Mouse (Mus musculus) adrenal gland, postnatal 36 days (tissue): ENCODE measurements around the gene Uggt2. TPM values are rescaled to one million over a fixed set of nuclear protein-coding genes. Genes with fewer than 3 reads are reported as not detected.
"Not testable (repeated sequence)": the region's sequence is repeated elsewhere in the genome, so short reads cannot be mapped to it uniquely, and the experiment has no call there.

Experiments
- DNase-seq, 2 experiments: peaks; one replicate each; pipeline ENCODE4 v3.0.0; 2021; ENCODE audit warnings: mixed read lengths in 1 of 2
- total RNA-seq, 2 experiments: library from RNA; stranded (reverse); gene quantifications; 2 replicates each; pipeline ENCODE4 v1.2.3; 2021

The Uggt2 gene
- total RNA-seq, 2 experiments from 2014 or later: 9.5 to 13.2 TPM

DNA sequence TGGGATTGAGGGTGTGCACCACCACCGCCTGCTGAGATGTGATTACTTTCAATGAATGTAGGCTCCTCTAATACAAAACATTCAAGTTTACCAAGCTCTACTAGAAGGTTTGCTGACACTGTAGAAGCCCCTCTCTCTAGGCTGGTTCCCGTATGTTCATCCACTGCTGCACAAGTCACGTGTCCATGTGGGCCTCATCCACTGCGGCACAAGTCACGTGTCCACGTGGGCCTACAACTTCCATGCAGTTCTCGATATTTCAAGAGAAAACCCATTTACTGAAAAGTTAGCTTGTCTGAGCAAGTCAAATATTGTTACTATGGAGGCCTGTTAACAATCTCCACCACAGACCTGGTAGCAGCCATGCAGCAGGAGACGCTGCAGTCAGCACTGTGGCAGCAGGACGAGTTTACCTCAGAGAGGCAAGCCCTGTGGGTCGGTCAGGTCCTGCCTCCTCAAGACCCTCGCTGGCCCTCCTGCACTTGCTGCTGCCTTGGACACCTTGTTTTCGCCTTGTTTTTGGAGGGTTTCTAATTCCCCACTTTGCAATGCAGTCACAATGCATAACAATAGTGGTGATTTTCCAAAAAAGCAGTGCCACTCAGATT is 62.0 kb downstream of the Uggt2 start:
- no peak for DNase-seq

DNA sequence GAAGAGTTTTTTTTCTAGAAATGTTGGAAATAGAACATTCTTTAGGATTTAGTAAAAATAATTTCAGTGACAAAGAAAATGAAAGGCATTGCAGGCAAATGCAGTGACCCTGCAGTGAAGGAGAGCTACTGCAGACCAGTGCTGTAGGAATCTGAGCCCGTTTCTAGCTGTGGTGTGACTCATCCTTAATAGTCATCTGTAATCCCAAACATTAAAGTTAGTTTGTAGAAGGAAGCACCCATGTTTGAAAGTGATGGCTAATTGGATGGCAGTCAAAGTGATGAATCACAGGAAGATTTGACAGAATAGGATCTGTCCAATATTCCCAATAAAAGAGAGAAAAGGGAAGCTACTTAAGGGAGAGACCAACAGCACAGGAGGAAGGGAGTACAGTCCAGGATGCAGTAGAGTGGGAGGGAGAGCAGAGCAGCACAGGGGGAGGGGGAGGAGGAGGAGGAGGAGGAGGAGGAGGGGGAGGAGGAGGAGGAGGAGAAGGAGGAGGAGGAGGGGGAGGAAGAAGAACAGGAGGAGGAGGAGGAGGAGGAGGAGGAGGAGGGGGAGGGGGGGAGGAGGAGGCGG is 71.5 kb downstream of the Uggt2 start:
- DNase-seq: peak in 1 of 2 experiments; percentile 2

DNA sequence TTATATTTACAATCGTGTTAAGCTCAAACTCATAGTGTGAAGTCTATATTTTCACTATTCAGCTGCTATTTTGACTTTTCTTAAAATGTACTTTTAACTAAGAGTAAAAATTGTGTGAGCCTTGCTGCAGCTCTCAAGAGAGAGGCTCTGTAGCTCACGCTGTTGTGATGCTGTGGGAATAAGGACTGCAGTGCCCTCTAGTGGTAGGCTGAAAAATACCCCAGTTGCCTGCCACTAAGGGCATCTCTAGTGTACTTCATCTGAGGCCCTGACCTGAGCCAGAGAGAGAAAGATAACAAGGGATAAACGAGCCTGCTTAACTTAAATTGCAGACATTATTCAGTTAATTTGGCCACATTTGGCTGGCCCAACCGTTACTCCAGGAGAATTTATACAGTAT is 72.1 kb downstream of the Uggt2 start:
- DNase-seq: peak; percentile 64 to 75

DNA sequence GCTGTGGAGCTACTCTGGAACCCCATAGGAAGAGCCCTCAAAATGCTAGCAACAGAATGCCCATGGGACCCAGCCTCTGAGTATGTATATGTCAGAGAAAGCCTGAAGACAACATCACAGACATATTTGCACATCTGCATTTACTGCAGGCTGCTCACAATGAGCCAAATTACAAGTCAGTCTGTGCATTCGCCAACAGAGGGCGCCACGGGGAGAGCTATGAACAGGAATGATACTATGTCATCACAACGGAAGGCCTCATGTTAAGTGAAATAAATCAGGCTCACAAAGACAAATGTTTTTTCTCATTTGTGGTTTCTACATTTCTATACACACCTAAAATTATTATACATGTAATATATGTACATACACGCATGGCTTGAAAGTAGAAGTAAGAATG is 73.3 kb downstream of the Uggt2 start:
- peak; percentile 15 to 25 for DNase-seq

DNA sequence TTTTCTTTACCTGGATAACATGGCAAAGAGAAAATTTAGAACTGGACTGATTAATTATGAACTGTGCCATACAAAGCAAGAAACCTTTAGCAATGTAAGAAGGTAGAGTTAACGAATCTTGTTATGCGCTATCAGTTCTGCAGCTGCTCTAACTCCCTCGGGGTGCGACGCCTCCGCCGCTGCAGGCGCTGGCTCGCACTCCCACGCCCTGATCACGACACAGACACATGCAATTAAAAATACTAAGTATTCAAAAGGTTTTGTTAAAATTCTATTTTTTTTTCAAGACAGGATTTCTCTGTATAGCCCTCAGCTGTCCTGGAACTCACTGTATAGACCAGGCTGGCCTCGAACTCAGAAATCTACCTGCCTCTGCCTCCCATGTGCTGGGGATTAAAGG is 85.7 kb downstream of the Uggt2 start:
- no peak for DNase-seq

DNA sequence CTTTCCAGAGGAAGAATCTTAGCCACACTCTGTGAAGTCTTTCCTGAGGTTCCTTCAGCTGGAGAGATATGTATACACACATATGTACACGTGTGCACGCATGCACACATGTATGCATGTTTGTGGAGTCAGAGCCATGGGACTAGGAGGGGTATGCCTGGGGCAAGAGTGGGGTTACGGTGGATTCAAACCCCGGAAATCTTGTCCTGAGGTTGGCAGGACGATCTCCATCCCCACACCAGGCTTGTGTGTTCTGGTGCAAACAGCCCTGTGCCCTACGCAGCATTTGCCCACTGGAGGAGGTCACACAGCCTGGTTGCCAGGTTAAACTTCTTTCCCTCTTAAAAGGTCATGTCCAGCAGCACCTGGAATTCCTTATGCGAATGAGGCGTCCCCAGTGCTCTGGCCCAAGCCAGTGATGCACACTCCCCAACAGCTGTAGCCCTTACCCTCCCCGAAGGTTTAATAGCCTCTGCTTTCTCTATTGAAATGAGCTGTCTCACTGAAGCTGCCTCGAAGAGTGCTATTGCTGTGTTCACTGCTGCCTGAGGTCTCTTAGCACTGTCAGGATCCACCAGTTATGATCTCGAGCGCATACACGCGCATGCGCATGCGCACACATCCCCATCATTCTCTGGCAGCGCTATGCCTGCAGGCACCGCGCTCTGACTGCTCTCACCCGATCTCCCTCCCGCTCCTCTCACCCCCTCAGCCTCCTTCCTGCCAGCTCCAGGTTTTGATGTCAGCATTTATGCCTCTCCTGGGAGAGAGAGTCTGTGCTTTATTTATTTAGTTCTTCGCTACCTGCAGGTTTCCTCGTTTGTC is 86.4 kb downstream of the Uggt2 start:
- peak; percentile 55 to 60 for DNase-seq

DNA sequence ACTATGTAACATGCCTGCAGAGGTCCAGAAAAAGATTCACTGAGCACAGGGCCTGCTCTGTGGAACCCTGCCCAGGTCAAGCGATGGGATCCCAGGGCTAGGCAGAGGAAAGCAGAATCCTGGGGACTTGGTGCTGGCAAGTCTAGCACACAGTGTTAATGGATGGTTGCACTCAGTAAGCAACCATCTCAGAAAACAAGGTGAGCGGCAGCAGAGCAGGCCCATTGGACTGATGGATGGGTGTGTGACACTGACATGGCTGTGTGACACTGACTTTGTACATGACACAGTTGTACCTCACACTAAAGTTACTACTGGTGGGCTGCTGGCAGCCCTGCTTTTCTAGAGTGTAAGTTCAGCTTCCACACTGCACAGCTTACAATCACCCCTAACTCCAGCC is 89.7 kb downstream of the Uggt2 start:
- DNase-seq: no peak

DNA sequence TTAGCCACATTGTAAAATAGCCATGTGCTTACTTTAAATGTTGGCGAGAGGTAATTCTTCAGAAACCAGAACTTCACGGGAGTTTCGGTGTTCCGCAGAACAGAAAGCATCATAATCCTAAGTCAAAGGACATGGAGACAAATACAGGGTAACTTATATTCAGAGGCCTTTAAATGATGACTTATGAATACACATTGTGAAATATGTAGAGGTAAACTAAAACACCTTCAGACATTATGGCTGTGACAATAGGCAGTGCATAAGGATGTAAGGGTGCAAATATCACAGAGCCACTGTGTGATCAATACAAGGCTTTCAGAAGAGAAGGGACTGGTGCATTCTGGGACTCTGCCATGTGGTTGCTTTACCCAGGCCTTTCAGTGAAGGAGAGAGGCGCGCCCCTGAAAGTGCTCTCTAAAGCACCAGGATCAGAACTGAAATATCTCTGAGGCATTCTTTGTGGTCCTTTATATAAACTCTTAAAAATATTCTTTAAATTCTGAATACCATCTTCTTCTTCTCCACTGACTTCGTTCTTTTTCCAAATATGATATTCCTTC is 91.1 kb downstream of the Uggt2 start:
- no peak for DNase-seq

DNA sequence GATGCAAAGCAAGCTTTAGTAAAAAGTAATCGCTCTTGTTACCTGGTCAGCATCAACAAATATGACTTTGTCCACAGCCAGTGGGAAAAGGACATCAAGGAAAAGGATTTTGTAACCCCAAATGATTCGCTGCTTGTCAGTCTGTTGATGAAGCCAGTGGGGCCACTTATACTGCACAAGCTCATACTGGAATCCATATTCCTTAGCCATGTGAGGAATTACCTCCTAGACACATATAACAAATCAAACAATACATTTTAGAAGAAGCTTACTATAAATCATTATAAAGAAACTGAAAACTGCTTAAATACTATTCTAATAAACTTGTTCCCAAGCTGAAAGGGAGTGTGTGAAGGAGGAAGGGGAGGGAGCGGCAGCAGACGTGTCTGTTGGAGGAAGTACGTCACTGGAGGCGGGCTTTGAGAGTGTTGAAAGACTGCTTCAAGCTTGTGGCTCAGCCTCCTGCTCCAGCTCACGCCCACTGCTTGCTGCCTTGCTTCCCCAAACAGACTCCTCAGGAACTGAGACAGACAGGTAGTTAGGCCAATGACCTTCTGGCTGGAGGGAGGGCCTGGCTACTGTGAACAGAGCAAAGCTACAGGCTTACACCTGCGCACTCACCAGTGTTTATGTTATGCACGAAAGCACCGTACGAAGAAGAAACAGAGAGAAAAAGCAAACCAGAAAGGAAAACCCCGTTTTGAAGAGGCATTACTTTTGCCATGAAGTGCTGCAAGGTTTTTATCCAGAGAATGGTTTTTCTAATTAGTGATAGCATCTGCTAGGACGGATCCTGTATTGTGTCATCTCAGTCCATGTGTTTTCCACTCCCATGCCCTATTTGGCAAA is 91.9 kb downstream of the Uggt2 start:
- DNase-seq: peak; percentile 96 to 97

DNA sequence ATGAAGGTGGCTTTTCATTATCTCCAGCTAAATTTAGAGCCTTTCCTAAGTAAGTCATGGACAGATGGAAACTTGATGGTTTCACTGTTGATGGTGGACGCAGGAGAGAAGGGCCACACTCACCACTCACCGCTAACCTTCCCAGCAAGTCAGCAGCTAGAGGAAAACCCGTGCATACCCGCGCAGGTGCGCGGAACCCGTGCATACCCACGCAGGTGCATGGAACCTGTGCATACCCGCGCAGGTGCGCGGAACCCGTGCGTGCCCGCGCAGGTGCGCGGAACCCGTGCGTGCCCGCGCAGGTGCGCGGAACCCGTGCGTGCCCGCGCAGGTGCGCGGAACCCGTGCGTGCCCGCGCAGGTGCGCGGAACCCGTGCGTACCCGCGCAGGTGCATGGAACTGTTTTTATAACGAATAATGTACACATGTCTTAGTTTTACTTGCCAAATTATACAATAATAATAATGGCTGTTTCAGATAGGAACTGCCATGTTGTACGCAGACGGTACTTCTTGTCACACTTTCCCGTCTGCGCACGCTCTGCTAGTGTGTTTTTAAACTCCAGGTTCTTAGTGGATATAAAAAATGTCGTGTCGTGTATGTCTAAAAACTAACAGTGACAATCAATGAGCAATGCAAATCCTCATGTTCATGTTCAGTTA is 92.7 kb downstream of the Uggt2 start:
- no peak for DNase-seq

DNA sequence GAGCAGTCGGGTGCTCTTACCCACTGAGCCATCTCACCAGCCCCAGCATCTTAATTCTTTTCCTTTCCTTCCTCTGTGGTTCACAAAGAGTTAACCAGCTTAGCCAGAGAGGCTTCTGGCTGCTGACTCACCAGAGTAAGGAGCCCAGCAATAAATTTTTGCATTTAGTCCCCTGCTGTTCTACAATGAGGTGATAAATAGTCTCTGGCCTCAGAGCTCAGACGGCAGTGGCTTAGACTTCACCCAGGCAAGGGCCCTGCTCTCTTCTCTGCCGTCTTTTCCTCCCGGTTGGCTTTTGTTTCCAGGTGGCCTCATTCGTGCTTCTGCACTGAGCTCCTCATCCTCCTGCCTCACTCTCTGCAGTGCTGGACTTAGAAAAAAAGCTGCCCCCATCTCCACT is 93.4 kb downstream of the Uggt2 start:
- peak in 1 of 2 experiments; percentile 2 for DNase-seq

DNA sequence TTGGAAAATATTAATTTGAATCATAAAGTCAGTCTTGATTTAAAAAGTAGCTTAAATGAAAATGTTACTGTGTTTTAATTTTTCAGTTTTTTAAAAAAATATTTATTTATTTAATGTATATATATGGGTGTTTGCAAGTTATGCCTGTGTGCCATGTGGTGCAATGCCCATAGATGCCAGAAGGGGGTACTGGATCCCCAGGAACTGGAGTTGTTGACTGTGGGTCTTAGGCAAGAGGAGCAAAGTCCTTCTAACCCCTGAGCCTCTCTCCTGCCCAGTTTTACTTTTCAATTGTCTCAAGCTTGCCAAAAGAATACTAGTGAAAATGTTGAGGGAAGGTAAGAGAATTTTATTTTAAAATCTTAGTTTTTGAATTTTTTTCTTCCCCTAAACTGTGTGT is 95.9 kb downstream of the Uggt2 start:
- peak; percentile 17 to 22 for DNase-seq

DNA sequence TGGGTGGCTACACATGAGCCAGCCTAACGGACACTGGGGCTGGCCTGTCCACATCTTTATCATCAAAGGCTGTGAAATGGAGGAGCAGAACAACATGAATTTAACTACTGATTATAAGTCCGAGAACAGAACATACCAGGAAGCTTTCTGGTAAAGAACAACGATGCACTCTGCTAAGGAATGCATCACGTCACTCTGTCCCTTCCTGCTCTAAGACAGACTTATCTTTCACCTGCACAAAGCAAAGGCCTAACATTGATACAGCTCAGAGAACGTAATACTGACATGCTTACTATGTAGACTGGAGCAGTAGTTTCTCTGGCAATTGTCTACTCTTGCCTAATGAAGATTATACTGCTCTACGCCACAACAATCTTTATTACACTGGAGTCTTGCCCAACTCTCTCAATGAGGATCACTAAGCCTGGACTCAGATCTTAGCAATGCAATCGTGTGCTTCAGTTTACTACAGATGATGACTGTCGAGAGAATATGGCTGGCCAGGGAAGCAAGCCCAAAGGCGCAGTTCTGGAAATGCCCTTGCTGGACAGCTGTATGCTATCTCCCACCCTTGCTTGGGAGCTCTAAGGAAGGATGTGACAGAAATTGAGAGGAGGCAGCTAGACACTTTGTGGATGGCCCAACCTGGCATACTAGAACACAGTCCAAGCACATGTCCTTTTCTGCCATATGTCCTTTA is 103.9 kb downstream of the Uggt2 start:
- no peak for DNase-seq

DNA sequence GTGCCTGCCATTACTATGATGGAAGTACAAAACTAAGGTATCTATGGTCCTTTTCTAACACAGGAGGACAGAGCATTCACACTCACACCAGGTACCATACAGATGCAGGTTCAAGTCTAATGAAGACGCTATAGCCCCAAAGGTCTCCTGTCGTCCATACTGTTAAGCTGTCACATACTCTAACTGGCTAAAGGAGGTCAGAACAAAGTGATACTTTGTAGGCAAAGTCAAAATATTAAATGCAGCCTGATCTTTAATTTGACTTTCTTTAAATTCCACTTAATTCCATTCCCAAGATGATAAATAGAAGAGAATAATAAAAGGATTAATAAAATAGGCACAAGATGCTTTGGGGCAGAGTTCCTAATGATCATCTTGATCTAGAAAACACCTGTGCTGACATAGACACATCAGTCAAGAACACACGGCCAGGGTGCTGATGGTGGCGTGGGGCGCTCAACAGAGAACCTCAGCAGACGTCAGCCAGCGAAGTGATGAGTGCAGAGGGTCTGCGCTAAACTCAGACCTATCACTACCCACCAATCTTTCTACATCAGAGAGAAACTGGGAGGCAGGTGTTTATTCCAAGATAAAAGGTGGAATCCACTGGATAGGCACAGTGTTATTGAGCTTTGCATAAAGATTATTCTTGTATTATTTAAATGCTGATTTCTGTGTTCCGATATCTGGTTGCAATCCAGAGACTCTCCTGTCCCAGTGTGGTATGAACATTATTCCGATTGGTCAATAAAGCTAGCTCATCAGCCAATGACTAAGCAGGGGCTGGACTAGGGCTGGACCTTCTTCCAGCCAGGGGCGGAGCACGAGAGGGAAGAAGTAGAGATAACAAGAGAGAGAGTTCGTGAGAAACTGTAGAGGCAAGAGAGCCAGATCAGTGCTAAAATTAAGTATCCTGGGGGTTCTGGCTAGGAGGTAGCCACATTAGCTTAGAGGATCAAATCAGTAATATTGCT is 111.4 kb downstream of the Uggt2 start:
- peak; percentile 36 to 41 for DNase-seq

DNA sequence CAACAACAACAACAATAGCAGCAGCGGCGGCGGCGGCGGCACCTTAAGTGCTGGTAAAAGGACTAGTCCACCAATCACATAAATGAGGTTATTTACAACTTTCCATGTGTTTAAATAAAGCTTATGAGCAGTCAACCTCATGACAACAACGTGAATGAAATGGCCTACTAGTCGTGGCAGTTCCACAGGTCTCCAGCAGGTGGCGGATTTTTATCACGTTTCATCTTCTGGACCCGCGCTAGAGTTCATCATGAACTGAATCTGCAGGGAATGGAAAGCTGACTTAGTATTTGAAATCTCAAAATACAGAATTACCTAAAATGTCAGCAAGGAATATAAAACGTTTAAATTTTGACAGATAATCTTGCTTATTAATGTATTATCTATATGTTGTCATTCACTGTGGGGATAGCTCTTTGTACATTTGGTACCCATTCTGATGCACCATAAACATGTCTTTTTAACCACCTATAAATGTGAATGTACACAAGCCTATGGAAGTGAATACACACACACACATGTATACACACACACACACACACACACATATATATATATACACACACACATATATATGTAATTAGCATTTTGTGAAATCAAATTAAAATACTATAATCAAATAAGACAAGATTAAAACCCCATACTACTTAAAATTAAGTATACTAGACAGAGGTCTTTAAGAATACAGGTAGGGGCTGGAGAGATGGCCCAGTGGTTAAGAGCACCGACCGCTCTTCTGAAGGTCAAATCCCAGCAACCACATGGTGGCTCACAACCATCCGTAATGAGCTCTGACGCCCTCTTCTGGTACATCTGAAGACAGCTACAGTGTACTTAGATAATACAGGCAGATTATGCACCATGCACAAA is 112.3 kb downstream of the Uggt2 start:
- DNase-seq: peak; percentile 71 to 75

DNA sequence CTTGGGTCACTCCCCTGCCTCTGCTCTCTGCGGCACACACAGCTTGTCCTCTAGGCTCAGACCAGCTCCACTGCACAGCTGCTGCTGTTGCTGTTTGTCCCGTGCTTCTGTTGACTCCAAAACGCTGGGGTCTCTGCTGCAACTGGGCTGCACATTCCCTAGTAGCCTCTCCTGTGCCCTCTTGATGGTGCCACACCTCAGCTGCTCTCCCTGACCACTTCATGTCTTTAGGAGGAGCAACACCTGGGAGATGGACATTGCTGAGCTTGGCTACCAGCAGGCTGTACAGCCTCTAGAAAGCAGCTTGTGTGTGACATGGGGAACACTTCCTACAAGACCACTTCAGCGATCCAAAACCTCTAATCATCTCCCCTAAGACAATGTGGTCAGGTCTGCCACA is 115.1 kb downstream of the Uggt2 start:
- DNase-seq: no peak

DNA sequence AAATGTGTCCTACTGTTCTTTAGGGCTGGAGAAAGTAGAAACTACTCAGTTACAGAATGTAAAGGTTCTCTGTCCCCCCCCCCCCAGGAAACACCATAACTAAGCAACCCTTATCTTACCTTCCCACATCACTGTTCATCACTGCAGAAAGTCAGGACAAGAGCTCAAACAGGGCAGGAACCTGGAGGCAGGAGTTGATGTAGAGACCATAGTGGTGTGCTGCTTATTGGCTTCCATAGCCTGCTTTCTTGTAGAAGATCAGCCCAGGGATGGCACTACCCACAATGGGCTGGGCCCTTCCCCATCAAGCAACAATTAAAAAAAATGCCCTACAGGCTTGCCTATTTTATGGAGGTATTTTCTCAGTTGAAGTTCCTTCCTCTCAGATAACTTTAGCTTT is 115.8 kb downstream of the Uggt2 start:
- DNase-seq: no peak

DNA sequence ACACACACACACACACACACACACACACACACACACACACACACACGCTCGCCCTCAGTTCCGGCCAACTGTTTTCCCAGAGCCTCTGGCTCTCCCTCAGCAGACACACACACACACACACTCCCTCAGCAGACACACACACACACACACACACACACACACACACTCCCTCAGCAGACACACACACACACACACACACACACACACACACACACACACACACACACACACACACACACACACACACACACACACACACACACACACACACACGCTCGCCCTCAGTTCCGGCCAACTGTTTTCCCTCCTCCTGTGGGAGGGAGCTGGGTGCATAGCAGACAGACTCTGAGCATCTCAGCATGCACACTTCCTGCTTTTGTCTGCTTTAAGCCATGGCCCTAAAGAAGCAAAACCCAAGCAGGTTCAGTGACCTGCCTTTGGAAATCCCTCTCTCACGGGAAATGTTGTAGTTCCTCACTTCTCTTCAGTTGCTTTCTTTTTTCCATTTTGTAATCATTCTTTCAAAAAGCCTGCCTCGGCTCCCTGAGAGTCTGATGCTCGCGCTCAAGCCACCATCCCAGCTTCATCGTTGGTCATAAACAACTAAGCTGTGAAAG is 116.7 kb downstream of the Uggt2 start:
- DNase-seq: not testable (repeated sequence)
